Mouse (Mus musculus) small intestine, adult 10 weeks (tissue): ENCODE measurements around the gene Rgs8. TPM values are rescaled to one million over a fixed set of nuclear protein-coding genes. Genes with fewer than 3 reads are reported as not detected.

Experiments used
- polyA plus RNA-seq: library from polyadenylated mRNA; stranded (reverse); fragments of 350-450 nt; fragmentation: Illumina TruSeq; extraction: RNeasy Lipid Tissue Mini Kit (QIAGEN cat#74804); gene quantifications from one replicate; pipeline ENCODE4 v1.2.3, GENCODE M21; 2014; ENCODE audit warnings: low replicate concordance

Gene Rgs8
- polyA plus RNA-seq, result not detected

GRCm38 (mm10) chr1:153652938-153653623 lies at the start of gene Rgs8:
Gene Rgs8 (plus strand): TSS chr1:153653025.

GRCm38 (mm10) chr1:153740145-153740544 lies 87.3 kb downstream of the Rgs8 start, which contains the start of gene Rgs16:
Gene Rgs16 (plus strand): TSS chr1:153740349.

GRCm38 (mm10) chr1:153749211-153749801 lies 96.5 kb downstream of the Rgs8 start, which contains the start of gene Rnasel:
Gene Rnasel (plus strand): TSS chr1:153749426.

Other genes starting within 250 kb of the Rgs8 start
- 0.26 TPM for gene Shcbp1l, start 227.9 kb upstream of the Rgs8 start, polyA plus RNA-seq
- gene Dhx9, start 165.4 kb upstream of the Rgs8 start, polyA plus RNA-seq, result 167 TPM
- 12.4 TPM for gene Npl, start 103.0 kb upstream of the Rgs8 start, polyA plus RNA-seq
- gene Rgs16, start 87.3 kb downstream of the Rgs8 start, polyA plus RNA-seq, result not detected
- gene Rnasel, start 96.4 kb downstream of the Rgs8 start, polyA plus RNA-seq, result 148 TPM
- not detected for gene Rgsl1, start 191.1 kb downstream of the Rgs8 start, polyA plus RNA-seq
- not detected for gene Teddm1b, start 221.3 kb downstream of the Rgs8 start, polyA plus RNA-seq
- not detected for gene Teddm1a, start 238.7 kb downstream of the Rgs8 start, polyA plus RNA-seq
- 36.3 TPM for gene Glul, start 246.9 kb downstream of the Rgs8 start, polyA plus RNA-seq
- gene Teddm2, start 247.2 kb downstream of the Rgs8 start, polyA plus RNA-seq, result 0.19 TPM